In genomic region chr6:91266647-91267046, GRCm38 (mm10) we compare ENCODE assay signal across 21 mouse cellular contexts. TPM values are rescaled to one million over a fixed set of nuclear protein-coding genes. Genes with fewer than 3 reads are reported as not detected.
DNase-seq lines count a peak whose midpoint lies in the region; TF ChIP-seq lines count a peak whose summit lies in the region.
"Had no signal": no experiment of that assay in that cellular context is flagged by ENCODE, and none has a peak within 500 bp of the region (broad histone marks: within the 10 kb centered on the region; RNA-seq: fewer than 3 reads in every experiment).

No protein-coding gene starts in this region.

- H3K27me3 ChIP-seq in thymus, adult 2 months (ENCODE audit: control insufficient read depth, insufficient read depth, low read length): no peaks in the 10 kb centered on the region
- H3K27me3 ChIP-seq: embryonic facial prominence, embryonic 15.5 days; forebrain, embryonic 12.5 days; limb, embryonic 15.5 days; Patski had no signal

- no peak overlapping the region for H3K27ac ChIP-seq in gastrocnemius, adult 2 months
- H3K27ac ChIP-seq in thymus, adult 2 months (ENCODE audit: control insufficient read depth, insufficient read depth, low read length): peak overlapping the region; percentile 88
- H3K27ac ChIP-seq: embryonic facial prominence, embryonic 15.5 days; forebrain, embryonic 12.5 days; heart, adult 2 months; heart, embryonic 15.5 days; limb, embryonic 15.5 days had no signal

- DNase-seq in gastrocnemius, adult 2 months: peak; percentile 16
- no peak for DNase-seq in gastrocnemius, postnatal 10 days
- DNase-seq in thymus, adult 2 months: no peak
- no peak for DNase-seq in thymus, postnatal 25 days
- DNase-seq in cerebellum, adult 9-11 months: peak; percentile 59
- DNase-seq in lung, postnatal 10 days: no peak
- DNase-seq in testis, postnatal 10 days (ENCODE audit: low spot score): no peak
- DNase-seq: adrenal gland, postnatal 25 days; embryo, embryonic 11 days; gastrocnemius, postnatal 14 days; heart, adult 2 months; kidney, adult 18-20 months; kidney, postnatal 25 days; lung, postnatal 14 days; right cerebral cortex, postnatal 4 days had no signal

- 47% methylated on average over 1 of the region's 1 CpGs for WGBS in thymus, adult 2 months

- no peaks in the 10 kb centered on the region for H3K36me3 ChIP-seq in thymus, adult 2 months (ENCODE audit: control insufficient read depth, insufficient read depth, low read length)
- H3K36me3 ChIP-seq: forebrain, embryonic 12.5 days had no signal

- peaks cover 22% of the 10 kb centered on the region for H3K4me1 ChIP-seq in thymus, adult 2 months (replicated peaks; ENCODE audit: control insufficient read depth, insufficient read depth, low read length)
- H3K4me1 ChIP-seq: embryonic facial prominence, embryonic 15.5 days; limb, embryonic 15.5 days had no signal

- no peak for TF ChIP-seq POLR2A in thymus, adult 2 months (IDR thresholded peaks at IDR 0.05; ENCODE audit: control insufficient read depth, extremely low read depth, insufficient read depth, low read length, poor library complexity)

- TF ChIP-seq CTCF in gastrocnemius, adult 2 months (IDR thresholded peaks at IDR 0.05): no peak
- TF ChIP-seq CTCF in thymus, adult 2 months (IDR thresholded peaks at IDR 0.05; ENCODE audit: borderline replicate concordance, control insufficient read depth, extremely low read depth, insufficient read depth, low read length, poor library complexity): no peak

- intact Hi-C loops in gastrocnemius, adult 2 months (cut with DNase I): no loop called here

- no peak overlapping the region for H3K4me3 ChIP-seq in gastrocnemius, adult 2 months
- H3K4me3 ChIP-seq in thymus, adult 2 months (ENCODE audit: control insufficient read depth, insufficient read depth, low read length): peak overlapping the region; percentile 55; the same call in 1 of the 2 replicates
- H3K4me3 ChIP-seq: embryonic facial prominence, embryonic 15.5 days; forebrain, embryonic 12.5 days; heart, adult 2 months; heart, embryonic 15.5 days; limb, embryonic 15.5 days had no signal

RNA-seq across cellular contexts. Expression of gene Fbln2, which starts 54.4 kb away (rescaled TPM):
- total RNA-seq in gastrocnemius, adult 2 months (2021): 10 to 100 TPM; 43.6 to 64.7 TPM
- 10 to 100 TPM; 63.3 to 73.2 TPM for total RNA-seq in gastrocnemius, postnatal 10 days (2021)
- 70.4 and 71.8 TPM in 2 replicates for polyA plus RNA-seq in thymus, adult 2 months (2012; rRNA removed)
- total RNA-seq: neutrophil, adult 5-6 weeks had no signal

Comparison
In these comparisons a context has a peak if more than half of its experiments do, and no peak if none do; other contexts are left out.
1. DNase-seq: peak in gastrocnemius, adult 2 months (single experiment) and cerebellum, adult 9-11 months (single experiment); none in gastrocnemius, postnatal 10 days (single experiment), thymus, adult 2 months (single experiment), thymus, postnatal 25 days (single experiment), lung, postnatal 10 days (single experiment) and testis, postnatal 10 days (single experiment).